Mouse (Mus musculus) bone marrow macrophage, adult 2 months (primary cell): ENCODE measurements around the gene Fxyd6.

Source experiments
- CTCF ChIP-seq: IDR thresholded peaks from 2 replicates; pipeline ENCODE4 v1.5.1; 2012; ENCODE audit warnings: low read depth, mild to moderate bottlenecking, low read length, moderate library complexity
- POLR2A ChIP-seq: IDR thresholded peaks from 2 replicates; pipeline ENCODE4 v1.6.1; 2012; ENCODE audit warnings: mild to moderate bottlenecking, low read depth, low read length, borderline replicate concordance

GRCm38 (mm10) chr9:45431150-45431549 is 61.2 kb downstream of the Fxyd6 start:
- TF ChIP-seq POLR2A = no peak
- no peak for TF ChIP-seq CTCF
